Mouse (Mus musculus): ENCODE data around the gene Insl6. TPM values are rescaled to one million over a fixed set of nuclear protein-coding genes. Genes with fewer than 3 reads are reported as not detected.

Gene Insl6
- polyA plus RNA-seq, 1 experiment from 2014 or later: 4.2 TPM

- H3K4me1 ChIP-seq (replicated peaks): no peaks in the 10 kb centered on the region
- peak overlapping the region; percentile 83 for H3K4me2 ChIP-seq
- H3K9ac ChIP-seq: no peak overlapping the region
- H3K27me3 ChIP-seq (replicated peaks): 0 out of 2 replicates have a peak, but pooled peaks cover 4% of the 10 kb centered on the region
- no peaks in the 10 kb centered on the region for H3K9me3 ChIP-seq (replicated peaks)
- H3K27ac ChIP-seq (ENCODE audit: poor library complexity, severe bottlenecking): no peak overlapping the region
- 4% methylated on average over 20 of the region's 20 CpGs for WGBS
- 0 out of 2 replicates have a peak, but pooled peaks have one; percentile 61 for ATAC-seq (ENCODE audit: insufficient number of reproducible peaks, low FRiP score)
- H3K4me3 ChIP-seq: peak overlapping the region; percentile 47
- peaks cover 10% of the 10 kb centered on the region; the same call in 1 of the 2 replicates for H3K36me3 ChIP-seq
Observed at GRCm38 (mm10) chr19:29354895-29355877, 30.0 kb upstream of the Insl6 start.

GRCm38 (mm10) chr19:29350991-29351390 lies 25.8 kb upstream of the Insl6 start:
- Histone ChIP-seq H3K27ac (ENCODE audit: poor library complexity, severe bottlenecking) (no peak overlapping the region), H3K4me3 (no peak overlapping the region), H3K9me3 (replicated peaks) (no peaks in the 10 kb centered on the region), H3K4me2 (no peak overlapping the region), H3K36me3 (peaks cover 15% of the 10 kb centered on the region), H3K9ac (no peak overlapping the region), H3K27me3 (replicated peaks) (no peaks in the 10 kb centered on the region), H3K4me1 (replicated peaks) (no peaks in the 10 kb centered on the region)
- ATAC-seq (ENCODE audit: insufficient number of reproducible peaks, low FRiP score): no peak
- 53% methylated on average over 5 of the region's 5 CpGs for WGBS

GRCm38 (mm10) chr19:29345636-29346035 lies 20.5 kb upstream of the Insl6 start:
- Histone ChIP-seq H3K9ac (no peak overlapping the region), H3K9me3 (replicated peaks) (no peaks in the 10 kb centered on the region), H3K36me3 (peaks cover 6% of the 10 kb centered on the region), H3K27ac (ENCODE audit: poor library complexity, severe bottlenecking) (no peak overlapping the region), H3K4me3 (no peak overlapping the region), H3K4me2 (no peak overlapping the region), H3K4me1 (replicated peaks) (no peaks in the 10 kb centered on the region), H3K27me3 (replicated peaks) (no peaks in the 10 kb centered on the region)
- WGBS: 85% methylated on average over 6 of the region's 6 CpGs
- no peak for ATAC-seq (ENCODE audit: insufficient number of reproducible peaks, low FRiP score)

GRCm38 (mm10) chr19:29344868-29345267 lies 19.7 kb upstream of the Insl6 start:
- no peak overlapping the region for H3K9ac ChIP-seq
- H3K27me3 ChIP-seq (replicated peaks): no peaks in the 10 kb centered on the region
- no peak overlapping the region for H3K4me3 ChIP-seq
- H3K27ac ChIP-seq (ENCODE audit: poor library complexity, severe bottlenecking): no peak overlapping the region
- ATAC-seq (ENCODE audit: insufficient number of reproducible peaks, low FRiP score): no peak
- H3K36me3 ChIP-seq: peaks cover 2% of the 10 kb centered on the region
- no peaks in the 10 kb centered on the region for H3K9me3 ChIP-seq (replicated peaks)
- no peaks in the 10 kb centered on the region for H3K4me1 ChIP-seq (replicated peaks)
- H3K4me2 ChIP-seq: no peak overlapping the region

GRCm38 (mm10) chr19:29342281-29342680 lies 17.1 kb upstream of the Insl6 start:
- H3K9me3 ChIP-seq (replicated peaks): no peaks in the 10 kb centered on the region
- no peaks in the 10 kb centered on the region for H3K36me3 ChIP-seq
- no peak for ATAC-seq (ENCODE audit: insufficient number of reproducible peaks, low FRiP score)
- no peak overlapping the region for H3K27ac ChIP-seq (ENCODE audit: poor library complexity, severe bottlenecking)
- H3K4me2 ChIP-seq: no peak overlapping the region
- no peaks in the 10 kb centered on the region for H3K27me3 ChIP-seq (replicated peaks)
- no peak overlapping the region for H3K4me3 ChIP-seq
- no peak overlapping the region for H3K9ac ChIP-seq
- no peaks in the 10 kb centered on the region for H3K4me1 ChIP-seq (replicated peaks)
- 69% methylated on average over 6 of the region's 6 CpGs for WGBS

GRCm38 (mm10) chr19:29341029-29341428 lies 15.9 kb upstream of the Insl6 start:
- Histone ChIP-seq H3K4me3 (no peak overlapping the region), H3K36me3 (no peaks in the 10 kb centered on the region), H3K9me3 (replicated peaks) (no peaks in the 10 kb centered on the region), H3K4me2 (no peak overlapping the region), H3K9ac (no peak overlapping the region), H3K27ac (ENCODE audit: poor library complexity, severe bottlenecking) (no peak overlapping the region), H3K4me1 (replicated peaks) (no peaks in the 10 kb centered on the region), H3K27me3 (replicated peaks) (no peaks in the 10 kb centered on the region)
- no peak for ATAC-seq (ENCODE audit: insufficient number of reproducible peaks, low FRiP score)
- WGBS: 75% methylated on average over 4 of the region's 4 CpGs

DNA sequence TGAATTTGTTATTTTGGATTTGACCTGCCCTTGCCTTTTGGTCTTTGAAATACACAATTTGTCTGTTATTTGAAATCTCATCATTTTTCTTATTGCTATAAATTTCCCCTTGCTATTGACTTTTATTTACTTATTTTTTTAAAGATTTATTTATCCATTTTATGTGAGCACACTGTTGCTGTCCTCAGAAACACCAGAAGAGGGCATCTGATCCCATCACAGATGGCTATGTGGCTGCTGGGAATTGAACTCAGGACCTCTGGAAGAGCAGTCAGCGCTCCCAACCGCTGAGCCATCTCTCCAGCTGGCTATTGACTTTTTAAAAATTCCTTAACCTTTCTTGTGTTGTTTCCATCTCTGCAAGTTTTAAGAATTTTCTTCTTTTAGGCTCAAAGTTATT lies 11.5 kb upstream of the Insl6 start:
- Histone ChIP-seq H3K9ac (no peak overlapping the region), H3K27me3 (replicated peaks) (no peaks in the 10 kb centered on the region), H3K36me3 (no peaks in the 10 kb centered on the region), H3K4me3 (no peak overlapping the region), H3K4me2 (no peak overlapping the region), H3K4me1 (replicated peaks) (peaks cover 7% of the 10 kb centered on the region; the same call in 1 of the 2 replicates), H3K27ac (ENCODE audit: poor library complexity, severe bottlenecking) (no peak overlapping the region), H3K9me3 (replicated peaks) (no peaks in the 10 kb centered on the region)
- ATAC-seq (ENCODE audit: insufficient number of reproducible peaks, low FRiP score): no peak
- WGBS: 84% methylated on average over 2 of the region's 2 CpGs

GRCm38 (mm10) chr19:29334068-29334745 lies 9.1 kb upstream of the Insl6 start, which contains the start of gene Rln1:
TSS of gene Rln1 (minus strand) at chr19:29334670.
- WGBS: 2% methylated on average over 23 of the region's 23 CpGs

DNA sequence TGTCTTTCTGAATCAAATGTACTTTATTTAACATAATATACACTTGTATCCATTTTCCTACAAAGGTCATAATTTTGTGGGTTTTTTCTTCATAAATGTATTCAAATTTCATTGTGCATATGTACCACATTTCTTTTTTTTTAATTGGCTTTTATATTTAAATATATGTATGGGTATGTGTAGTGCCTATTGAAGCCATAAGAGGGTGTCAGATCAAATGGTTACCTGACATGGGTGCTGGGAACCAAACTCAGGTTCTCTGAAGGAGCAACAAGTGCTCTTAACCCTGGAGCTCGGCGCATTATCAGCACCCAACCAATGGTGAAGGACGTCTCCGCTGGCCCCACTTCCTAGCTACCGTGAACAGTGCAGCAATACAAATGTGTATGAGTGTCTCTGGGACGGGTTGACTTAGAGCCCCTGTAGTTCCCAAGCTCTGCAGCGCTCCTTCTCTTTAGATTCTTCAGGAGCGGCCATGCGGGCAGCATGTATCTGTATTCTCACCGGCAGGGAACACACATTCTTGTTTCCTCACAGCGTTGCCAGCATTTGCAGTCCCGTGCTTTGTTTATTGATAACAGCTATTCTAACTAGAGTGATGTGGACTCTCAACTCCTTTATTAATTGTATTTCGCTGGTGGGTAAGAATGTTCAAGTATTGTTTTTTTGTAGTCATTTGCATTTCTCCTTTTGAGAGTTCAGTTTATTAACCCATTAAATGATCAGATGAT lies 1.8 kb upstream of the Insl6 start:
- 0 out of 2 replicates have a peak, but pooled peaks cover 5% of the 10 kb centered on the region for H3K27me3 ChIP-seq (replicated peaks)
- H3K9me3 ChIP-seq (replicated peaks): no peaks in the 10 kb centered on the region
- H3K4me2 ChIP-seq: no peak overlapping the region
- WGBS: 76% methylated on average over 13 of the region's 13 CpGs
- no peak overlapping the region for H3K27ac ChIP-seq (ENCODE audit: poor library complexity, severe bottlenecking)
- H3K4me3 ChIP-seq: no peak overlapping the region
- H3K9ac ChIP-seq: no peak overlapping the region
- ATAC-seq (ENCODE audit: insufficient number of reproducible peaks, low FRiP score): no peak
- H3K4me1 ChIP-seq (replicated peaks): 0 out of 2 replicates have a peak, but pooled peaks cover 3% of the 10 kb centered on the region
- H3K36me3 ChIP-seq: no peaks in the 10 kb centered on the region

More at GRCm38 (mm10) chr19:29334068-29334745, 9.1 kb upstream of the Insl6 start, which contains the start of gene Rln1:
- peak within 1 kb of the TSS; percentile 50 for H3K4me3 ChIP-seq
- no peaks in the 10 kb centered on the region for H3K27me3 ChIP-seq (replicated peaks)
- peak; percentile 25; the same call in 1 of the 2 replicates for ATAC-seq (ENCODE audit: insufficient number of reproducible peaks, low FRiP score)
- H3K4me1 ChIP-seq (replicated peaks): peaks cover 7% of the 10 kb centered on the region; the same call in 1 of the 2 replicates
- H3K36me3 ChIP-seq: no peaks in the 10 kb centered on the region
- H3K9me3 ChIP-seq (replicated peaks): no peaks in the 10 kb centered on the region
- H3K27ac ChIP-seq (ENCODE audit: poor library complexity, severe bottlenecking): no peak within 1 kb of the TSS
- H3K9ac ChIP-seq: peak within 1 kb of the TSS; percentile 75
- peak within 1 kb of the TSS; percentile 90 for H3K4me2 ChIP-seq

DNA sequence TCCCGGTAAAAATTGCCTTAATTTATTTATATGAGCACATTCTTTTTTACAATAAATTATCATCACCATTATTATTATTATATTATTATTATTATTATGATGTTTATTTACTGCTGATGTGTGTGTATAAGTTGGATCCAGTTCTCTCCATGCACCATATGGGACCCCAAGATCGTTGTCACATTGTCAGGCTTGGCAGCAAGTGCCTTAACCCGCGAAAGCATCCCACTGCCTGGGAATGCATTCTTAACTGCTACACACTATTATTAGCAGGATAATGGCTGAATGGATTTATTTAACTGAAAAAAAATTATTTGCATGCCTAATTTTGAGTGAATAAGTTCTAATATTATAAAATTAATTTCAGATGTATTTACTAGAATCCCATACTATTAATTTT lies 1.2 kb upstream of the Insl6 start:
- 86% methylated on average over 4 of the region's 4 CpGs for WGBS
- Histone ChIP-seq H3K4me3 (no peak overlapping the region), H3K4me2 (no peak overlapping the region), H3K9ac (no peak overlapping the region), H3K36me3 (no peaks in the 10 kb centered on the region), H3K27ac (ENCODE audit: poor library complexity, severe bottlenecking) (no peak overlapping the region), H3K9me3 (replicated peaks) (no peaks in the 10 kb centered on the region), H3K4me1 (replicated peaks) (0 out of 2 replicates have a peak, but pooled peaks cover 3% of the 10 kb centered on the region), H3K27me3 (replicated peaks) (0 out of 2 replicates have a peak, but pooled peaks cover 5% of the 10 kb centered on the region)
- no peak for ATAC-seq (ENCODE audit: insufficient number of reproducible peaks, low FRiP score)
